Mouse (Mus musculus) cerebellum, postnatal 4 days (tissue): ENCODE measurements around the gene Gadd45g.

ENCODE experiments used
- DNase-seq, 2 experiments: peaks; one replicate each; pipeline ENCODE4 v3.0.0; 2022; ENCODE audit warnings: low spot score in 2 of 2, mixed read lengths in 1 of 2

Gene Gadd45g

GRCm38 (mm10) chr13:51885594-51885993 lies 39.1 kb downstream of the Gadd45g start:
- DNase-seq = no peak

- DNase-seq = no peak
Measured at GRCm38 (mm10) chr13:51886085-51886484, 39.6 kb downstream of the Gadd45g start.

- no peak for DNase-seq
Measured at GRCm38 (mm10) chr13:51886723-51887122, 40.2 kb downstream of the Gadd45g start.

- DNase-seq = no peak
Measured at GRCm38 (mm10) chr13:51888426-51888825, 41.9 kb downstream of the Gadd45g start.

- DNase-seq = no peak
Measured at GRCm38 (mm10) chr13:51891825-51892532, 45.5 kb downstream of the Gadd45g start.

- DNase-seq = no peak
Measured at GRCm38 (mm10) chr13:51897579-51897978, 51.1 kb downstream of the Gadd45g start.
